Mouse (Mus musculus): ENCODE measurements around the gene Bid.
"Not testable (repeated sequence)": the region's sequence is repeated elsewhere in the genome, so short reads cannot be mapped to it uniquely, and the experiment has no call there.

Bid gene

GRCm38 (mm10) chr6:120905111-120905510 lies 11.5 kb downstream of the Bid start:
- DNase-seq (ENCODE audit: low spot score in 2 of 2), result no peak

DNA sequence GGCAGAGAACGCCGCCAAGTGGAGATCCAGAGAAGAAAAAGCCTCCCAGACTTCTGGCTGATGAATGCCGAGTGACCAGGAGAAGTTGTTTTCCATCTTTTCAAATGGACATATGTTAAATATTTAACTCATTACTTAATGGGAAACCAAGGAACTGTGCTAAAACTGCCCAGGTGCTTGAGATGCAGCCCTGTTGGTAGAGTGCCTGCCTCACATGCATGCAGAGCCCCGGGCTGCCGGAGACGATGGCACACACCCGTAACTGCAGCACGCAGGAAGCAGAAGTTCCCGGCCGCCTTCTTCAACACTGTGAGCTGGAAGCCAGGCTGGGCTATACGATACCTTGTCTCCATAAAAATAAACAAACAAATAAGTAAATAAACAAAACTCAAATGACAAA lies 12.7 kb downstream of the Bid start:
- no peak for DNase-seq (ENCODE audit: low spot score in 2 of 2)

DNA sequence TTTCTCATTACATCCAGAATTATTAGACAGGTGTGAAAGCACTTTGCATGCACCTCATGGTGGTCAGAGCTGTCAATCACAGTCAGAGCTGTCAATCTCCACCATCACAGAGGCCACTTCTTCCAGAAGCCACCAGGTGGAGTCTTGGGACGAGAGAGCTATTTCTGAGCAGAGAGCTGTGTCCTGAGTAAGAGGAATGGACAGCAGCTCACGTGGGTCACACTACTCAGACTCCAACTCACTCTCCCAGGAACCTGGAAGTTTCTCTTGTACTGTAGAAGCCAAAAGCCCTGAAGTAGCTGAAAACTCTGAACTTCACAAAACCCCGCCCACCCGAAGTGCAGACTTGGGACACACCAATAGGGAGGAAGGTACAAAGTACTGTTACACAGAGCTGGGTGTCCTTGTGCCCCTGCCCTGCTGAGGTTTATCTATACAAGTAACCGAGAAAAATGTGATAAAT lies 13.2 kb downstream of the Bid start:
- DNase-seq (ENCODE audit: low spot score in 2 of 2), result peak; percentile 56 to 69

- DNase-seq (ENCODE audit: low spot score in 2 of 2), result peak in 1 of 2 experiments; percentile 65
Observed at GRCm38 (mm10) chr6:120901776-120902645, 14.6 kb downstream of the Bid start.

GRCm38 (mm10) chr6:120898188-120898833 lies 18.3 kb downstream of the Bid start:
- DNase-seq (ENCODE audit: low spot score in 2 of 2), result peak; percentile 36 to 73

DNA sequence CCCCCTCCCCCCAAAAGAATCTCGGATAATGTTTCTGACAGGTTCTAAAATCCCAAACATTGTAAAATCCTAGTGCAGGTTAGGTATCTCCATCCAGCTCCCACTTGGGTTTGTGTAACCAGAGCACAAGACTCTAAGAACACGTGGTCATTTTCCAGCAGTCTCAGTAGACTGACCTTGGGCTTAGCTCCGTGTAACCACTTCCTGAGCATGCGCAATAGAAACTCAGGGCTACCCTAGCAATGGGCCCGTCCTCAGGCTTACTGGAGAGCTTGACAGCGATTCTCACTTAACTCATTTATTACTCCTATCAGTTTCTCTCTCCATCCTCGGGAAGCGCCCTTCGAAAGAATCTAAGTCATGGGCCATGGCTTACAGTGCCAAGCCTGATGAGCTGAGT lies 22.1 kb downstream of the Bid start:
- DNase-seq (ENCODE audit: low spot score in 2 of 2), result no peak

DNA sequence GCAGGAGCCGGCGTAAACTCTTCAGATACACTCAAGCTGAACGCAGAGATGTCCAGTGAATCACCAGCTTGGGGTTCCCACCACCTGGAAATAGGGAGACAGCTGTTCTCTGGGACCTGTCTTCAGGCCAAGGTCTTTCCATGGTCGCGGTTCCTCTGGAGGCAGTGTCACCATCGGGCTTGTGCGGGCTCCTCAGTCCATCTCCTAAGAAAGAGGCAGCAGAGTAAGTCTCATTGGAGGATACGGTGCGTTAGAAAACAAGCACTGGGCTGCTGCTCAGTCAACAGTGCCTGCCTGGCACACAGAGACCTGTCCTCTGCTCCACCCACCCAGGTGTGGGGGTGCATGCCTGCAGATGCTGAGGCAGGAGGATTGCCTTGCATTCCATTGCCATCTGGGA lies 22.6 kb downstream of the Bid start:
- DNase-seq (ENCODE audit: low spot score in 2 of 2), result peak in 1 of 2 experiments; percentile 60

DNA sequence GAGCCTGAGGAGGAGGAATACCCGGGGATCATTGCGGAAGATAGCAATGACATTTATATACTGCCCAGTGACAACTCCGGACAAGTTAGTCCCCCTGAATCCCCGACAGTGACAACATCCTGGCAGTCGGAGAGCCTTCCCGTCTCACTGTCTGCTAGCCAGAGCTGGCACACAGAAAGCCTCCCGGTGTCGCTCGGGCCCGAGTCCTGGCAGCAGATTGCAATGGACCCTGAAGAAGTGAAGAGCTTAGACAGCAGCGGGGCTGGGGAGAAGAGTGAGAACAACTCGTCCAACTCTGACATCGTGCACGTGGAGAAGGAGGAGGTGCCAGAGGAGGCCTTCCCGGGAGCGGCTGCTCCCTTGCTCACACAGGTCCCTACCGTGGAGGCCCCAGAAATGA lies 30.0 kb downstream of the Bid start:
- no peak for DNase-seq (ENCODE audit: low spot score in 2 of 2)

DNA sequence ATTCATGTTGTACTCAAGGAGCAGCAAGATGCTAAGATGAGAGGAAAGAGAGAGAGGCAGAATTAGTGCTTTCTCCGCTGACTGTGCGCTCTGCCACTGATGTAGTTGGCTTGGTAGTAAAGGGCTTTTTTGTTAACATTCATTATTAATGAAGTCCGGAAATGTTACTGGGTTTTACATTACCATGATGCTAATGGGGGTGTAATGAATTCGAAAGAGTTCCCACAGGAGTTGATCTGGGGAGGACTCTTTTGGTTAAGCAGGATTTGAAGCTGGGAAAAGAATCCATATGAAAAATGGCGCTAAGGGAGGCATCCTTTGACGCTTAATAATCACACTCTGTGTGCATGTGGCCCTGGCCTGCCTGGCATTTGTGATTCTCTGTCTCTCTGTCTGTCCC lies 32.2 kb downstream of the Bid start:
- DNase-seq (ENCODE audit: low spot score in 2 of 2), result no peak

DNA sequence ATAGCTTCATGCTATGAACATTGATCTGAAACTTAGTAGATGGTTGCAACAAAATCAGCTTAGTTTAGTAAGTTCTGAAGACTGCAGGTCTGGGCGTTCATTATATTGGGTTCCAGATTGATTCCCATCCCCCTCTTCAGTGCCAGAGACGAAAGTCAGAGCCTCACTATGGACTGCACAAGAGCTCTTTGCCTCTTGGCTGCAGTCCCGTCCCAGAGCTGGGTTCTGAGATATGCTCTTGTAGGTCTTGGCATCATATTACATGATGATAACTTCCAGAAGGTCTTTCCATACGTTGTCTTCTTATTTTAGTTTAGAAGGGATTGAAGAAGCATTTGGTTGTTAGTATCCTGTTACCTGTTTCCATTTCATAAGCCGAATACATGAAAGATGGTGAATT lies 37.6 kb downstream of the Bid start:
- DNase-seq (ENCODE audit: low spot score in 2 of 2), result no peak

DNA sequence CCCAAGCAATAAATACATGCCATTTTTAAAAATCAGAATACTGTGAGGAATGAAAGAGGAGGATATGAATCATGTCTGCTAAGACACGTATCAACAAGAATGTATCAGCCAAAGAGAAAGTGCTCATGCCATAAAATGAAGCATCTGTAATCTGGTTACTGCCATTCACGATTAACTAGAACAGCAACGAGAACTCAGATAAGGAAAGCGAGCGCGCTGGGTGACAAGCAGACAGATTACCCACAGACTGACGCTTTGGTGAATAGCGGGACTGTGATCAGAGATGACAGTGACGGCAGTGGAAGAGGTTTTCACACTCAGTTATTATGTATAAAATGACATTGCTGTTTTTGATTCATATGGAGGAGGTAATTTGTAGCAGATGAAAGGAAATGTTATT lies 42.8 kb downstream of the Bid start:
- no peak for DNase-seq (ENCODE audit: low spot score in 2 of 2)

DNA sequence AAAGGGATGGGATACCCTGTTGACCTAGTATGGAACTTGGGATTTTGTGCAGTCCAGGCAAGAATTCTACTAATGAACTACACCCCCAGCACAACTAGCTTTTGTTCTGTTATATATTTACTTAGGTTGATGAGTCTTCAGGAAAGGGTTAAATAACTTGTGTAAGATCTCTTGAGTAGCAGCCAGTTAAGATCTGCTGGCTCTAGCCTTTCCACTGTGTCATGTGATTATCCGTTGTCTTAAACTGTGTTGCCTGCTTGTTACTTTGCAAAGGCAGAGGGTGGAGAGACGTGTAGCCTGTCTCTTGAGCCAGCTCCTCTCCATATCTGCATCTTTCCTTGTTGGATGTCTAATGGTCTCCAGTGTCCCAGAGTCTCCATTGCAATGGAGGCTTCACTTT lies 45.4 kb downstream of the Bid start:
- no peak for DNase-seq (ENCODE audit: low spot score in 2 of 2)

DNA sequence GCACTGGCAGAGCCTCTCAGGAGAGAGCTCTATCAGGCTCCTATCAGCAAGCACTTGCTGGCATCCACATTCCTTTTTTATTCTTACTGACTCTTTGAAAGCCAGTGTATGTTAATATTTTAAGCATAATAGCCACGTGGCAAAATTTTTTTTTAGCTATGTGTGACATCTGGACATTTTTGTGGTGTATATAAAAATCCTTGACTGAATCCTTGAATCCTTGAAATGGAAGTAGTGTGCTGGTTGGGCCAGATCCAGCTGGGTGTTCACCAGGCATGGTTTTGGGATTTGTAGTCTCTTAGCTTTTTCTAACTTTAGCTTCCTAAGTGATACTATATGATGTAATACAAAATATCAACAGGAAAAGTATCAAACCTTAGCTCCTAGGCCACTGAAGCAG lies 47.8 kb downstream of the Bid start:
- no peak for DNase-seq (ENCODE audit: low spot score in 2 of 2)

DNA sequence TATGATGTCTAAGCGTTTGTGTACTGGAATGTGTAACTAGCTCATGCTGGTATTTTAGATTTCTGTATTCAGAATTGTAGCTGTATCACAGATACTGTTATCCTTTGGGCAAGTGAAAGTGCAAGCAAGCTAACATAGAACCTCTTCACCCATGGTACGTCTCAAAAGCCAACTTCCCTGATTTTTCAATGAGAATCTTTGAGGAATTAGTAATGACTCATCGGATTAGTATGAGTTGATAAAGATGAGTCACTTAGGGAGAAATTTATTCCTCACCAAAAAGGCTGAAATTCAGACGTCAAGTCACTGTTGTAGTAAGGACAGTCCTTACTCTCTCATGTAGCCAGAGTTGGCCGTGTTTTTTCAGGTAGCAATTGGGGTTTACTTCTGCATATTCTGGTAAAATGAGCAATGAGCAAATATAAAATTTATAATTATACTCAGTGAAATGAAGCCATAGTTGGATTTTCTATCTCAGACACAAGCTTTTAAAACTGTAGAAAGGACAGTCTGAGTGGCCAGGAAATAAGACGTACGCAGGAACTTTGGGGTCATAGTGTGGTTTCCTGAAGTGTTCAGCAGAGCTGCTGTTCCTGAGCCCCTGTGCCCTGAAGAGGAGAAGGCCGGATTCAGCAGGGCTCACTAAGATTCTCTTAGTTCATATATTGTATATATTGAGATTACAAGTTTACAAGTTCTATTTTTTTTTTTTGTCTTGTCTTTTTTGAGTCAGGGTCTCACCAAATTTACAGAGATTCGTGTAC lies 50.4 kb downstream of the Bid start:
- DNase-seq (ENCODE audit: low spot score in 2 of 2), result no peak

- DNase-seq (ENCODE audit: low spot score in 2 of 2), result no peak
Observed at GRCm38 (mm10) chr6:120860079-120860478, 56.6 kb downstream of the Bid start.

GRCm38 (mm10) chr6:120858217-120858711 lies 58.4 kb downstream of the Bid start:
- no peak for DNase-seq (ENCODE audit: low spot score in 2 of 2)

- DNase-seq (ENCODE audit: low spot score in 2 of 2), result no peak
Observed at GRCm38 (mm10) chr6:120854413-120854812, 62.2 kb downstream of the Bid start.

DNA sequence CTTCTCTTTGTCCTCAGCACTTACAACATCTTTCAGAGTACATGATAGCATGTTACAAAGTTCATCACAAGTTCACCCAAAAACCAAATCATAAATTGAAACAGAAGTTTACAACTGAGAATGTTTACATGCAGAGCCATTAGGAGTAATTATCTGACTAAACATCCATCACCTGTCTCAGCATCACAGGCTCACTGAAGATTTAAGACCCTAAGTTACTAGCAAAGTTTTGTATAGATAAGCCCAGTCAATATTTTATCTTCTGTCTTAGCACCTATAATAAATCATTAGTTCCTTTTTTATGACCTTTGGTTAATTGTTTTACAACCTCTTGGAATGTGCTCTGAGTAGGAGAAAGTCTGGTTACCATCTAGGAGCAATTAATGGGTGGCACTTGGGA lies 65.9 kb downstream of the Bid start:
- DNase-seq (ENCODE audit: low spot score in 2 of 2), result not testable (repeated sequence)

All from spleen, postnatal 4 days (tissue).